Mouse (Mus musculus): ENCODE measurements around the gene Clic4.
"Not testable (repeated sequence)": the region's sequence is repeated elsewhere in the genome, so short reads cannot be mapped to it uniquely, and the experiment has no call there.

Gene Clic4

GRCm38 (mm10) chr4:135190364-135190763 lies 82.2 kb downstream of the Clic4 start:
- DNase-seq (ENCODE audit: low spot score in 2 of 2), result no peak

DNA sequence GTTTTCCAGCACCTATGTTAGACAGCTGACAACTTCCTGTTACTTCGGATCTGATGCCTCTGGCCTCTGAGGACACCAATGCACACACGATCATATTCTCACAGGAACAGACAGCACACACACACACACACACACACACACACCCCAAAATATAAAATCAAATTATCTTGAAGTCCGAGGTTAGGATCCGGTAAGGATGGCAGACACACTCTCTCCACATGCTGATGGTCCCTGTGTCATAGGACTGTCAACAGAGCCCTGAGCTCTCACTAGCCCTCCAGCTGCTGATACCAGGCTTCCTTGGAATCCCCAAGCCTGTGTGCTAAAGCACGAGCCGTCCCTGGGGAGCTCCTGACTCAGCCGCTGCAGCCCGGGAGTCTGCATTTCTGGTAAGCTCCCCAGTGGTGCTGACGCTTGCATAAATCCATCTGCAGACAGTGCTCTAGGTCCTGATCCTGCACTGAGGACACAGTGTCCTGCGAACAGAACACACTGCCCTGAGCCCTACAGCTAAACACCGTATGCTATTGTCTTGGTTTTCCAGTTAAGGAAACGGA lies 83.1 kb downstream of the Clic4 start:
- DNase-seq (ENCODE audit: low spot score in 2 of 2), result no peak

GRCm38 (mm10) chr4:135184277-135184676 lies 88.3 kb downstream of the Clic4 start:
- not testable (repeated sequence) for DNase-seq (ENCODE audit: low spot score in 2 of 2)

GRCm38 (mm10) chr4:135181819-135182218 lies 90.8 kb downstream of the Clic4 start:
- no peak for DNase-seq (ENCODE audit: low spot score in 2 of 2)

DNA sequence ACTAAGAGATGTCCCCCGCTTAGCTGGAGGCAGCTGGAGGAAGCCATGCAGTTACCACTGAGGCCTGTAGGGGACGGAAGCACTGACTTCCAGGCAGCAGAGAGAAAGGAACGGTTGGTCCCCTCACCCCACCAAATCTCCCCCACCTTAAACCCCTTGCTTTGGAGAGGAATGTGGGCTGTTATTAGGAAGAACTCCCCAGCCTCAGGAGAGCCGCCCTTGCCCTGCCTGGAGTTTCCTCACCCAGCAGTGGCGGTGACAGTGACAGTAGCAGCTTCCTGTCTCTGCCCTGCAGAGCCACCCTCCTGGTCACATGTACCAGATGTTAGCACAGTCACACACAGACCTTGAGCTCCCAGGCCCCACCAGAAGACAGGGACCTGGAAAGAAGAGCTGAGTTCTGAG lies 93.5 kb downstream of the Clic4 start:
- DNase-seq (ENCODE audit: low spot score in 2 of 2), result no peak

DNA sequence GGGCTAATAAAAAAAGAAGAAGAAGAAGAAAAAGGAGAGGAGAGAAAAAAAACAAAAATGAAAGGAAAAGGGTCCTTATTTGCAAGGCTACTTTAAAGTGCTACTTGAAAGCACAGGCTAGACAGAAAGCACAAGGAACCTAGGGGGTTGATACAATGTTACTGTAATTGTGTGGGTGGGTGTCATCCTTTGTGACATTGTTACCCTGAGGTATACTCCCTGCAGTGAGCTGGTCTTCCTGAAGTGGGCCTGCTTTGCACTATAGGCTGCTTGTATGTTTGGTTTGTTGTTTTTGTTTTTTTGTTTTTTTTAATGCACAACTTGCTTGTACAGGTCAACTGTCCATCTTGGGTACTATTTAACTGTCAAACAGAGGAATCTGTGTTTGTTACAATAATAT lies 95.0 kb downstream of the Clic4 start:
- no peak for DNase-seq (ENCODE audit: low spot score in 2 of 2)

GRCm38 (mm10) chr4:135175406-135176120 lies 97.1 kb downstream of the Clic4 start:
- DNase-seq (ENCODE audit: low spot score in 2 of 2), result no peak

- DNase-seq (ENCODE audit: low spot score in 2 of 2), result no peak
Observed at GRCm38 (mm10) chr4:135171304-135171875, 101.2 kb downstream of the Clic4 start.

DNA sequence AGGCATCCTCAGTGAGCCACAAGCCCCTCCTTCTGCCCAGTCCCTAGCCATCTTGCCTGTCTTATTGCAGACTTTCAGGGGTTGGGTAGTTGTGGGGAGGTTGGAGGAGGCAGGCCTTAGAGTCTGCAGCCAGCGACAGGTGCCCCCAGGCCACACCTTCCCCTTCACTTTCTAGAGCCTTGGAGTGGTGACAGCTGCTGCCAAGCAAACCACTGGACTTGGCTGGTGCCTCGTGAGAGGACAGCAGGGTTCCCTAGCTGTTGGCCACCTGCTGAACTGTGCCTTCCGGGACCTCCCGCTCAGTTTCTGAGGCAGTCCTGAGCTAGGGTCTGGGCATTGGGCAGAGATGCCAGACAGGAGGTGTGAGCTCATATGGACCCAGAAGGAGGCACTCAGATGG lies 103.1 kb downstream of the Clic4 start:
- no peak for DNase-seq (ENCODE audit: low spot score in 2 of 2)

DNA sequence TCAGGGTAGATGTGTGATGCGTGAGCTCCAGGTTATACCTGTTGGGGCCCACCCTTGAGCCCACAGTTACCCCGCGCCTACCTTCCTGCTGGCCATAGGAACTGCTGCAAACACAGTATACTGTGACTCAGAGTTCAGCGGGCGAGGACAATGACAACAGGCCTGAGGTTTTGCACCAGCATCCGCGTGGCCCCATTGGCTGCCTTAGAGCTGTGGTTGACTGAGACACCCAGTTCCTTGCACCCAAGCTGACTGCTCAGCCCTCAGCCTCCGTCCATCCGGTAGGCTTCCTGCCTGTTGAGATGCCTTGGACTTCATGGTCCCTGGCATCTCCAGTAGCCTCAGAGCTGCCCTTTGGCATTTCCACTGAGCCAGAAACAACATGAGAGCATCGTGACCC lies 103.5 kb downstream of the Clic4 start:
- DNase-seq (ENCODE audit: low spot score in 2 of 2), result no peak

DNA sequence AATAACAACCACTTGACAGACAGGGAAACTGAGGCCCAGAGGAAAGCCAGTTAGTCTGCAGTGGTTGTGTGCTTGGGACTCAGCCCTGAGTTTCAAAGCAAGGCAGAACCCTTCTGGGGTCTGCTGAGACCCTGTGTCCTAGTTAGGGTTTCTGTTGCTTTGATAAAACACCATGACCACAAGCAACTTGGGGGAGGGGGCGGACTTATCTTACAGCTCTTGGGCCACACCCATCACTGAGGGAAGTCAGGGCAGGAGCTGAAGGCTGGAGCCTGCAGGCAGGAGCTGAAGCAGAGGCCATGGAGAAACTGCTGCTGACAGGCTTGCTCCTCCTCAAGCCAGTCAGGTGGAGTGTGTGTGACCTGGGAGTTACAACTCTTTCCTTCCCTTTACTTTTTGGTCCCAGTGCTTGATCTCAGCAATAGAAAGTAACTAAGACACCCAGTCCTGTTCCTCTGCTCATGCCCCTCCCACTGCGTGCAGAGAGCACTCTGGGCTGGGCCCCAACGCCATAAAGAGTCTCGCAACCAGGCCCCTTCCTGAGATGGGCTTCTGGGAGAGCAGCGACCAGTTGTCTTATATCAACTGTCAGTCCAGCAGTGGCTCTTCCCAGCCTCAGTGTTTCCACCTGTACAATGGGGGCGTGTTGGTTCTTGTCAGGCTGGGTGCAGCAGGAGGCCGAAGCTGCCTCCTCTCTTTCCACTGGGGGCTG lies 104.6 kb downstream of the Clic4 start:
- DNase-seq (ENCODE audit: low spot score in 2 of 2), result no peak

GRCm38 (mm10) chr4:135166413-135167225 lies 106.0 kb downstream of the Clic4 start:
- DNase-seq (ENCODE audit: low spot score in 2 of 2), result no peak

DNA sequence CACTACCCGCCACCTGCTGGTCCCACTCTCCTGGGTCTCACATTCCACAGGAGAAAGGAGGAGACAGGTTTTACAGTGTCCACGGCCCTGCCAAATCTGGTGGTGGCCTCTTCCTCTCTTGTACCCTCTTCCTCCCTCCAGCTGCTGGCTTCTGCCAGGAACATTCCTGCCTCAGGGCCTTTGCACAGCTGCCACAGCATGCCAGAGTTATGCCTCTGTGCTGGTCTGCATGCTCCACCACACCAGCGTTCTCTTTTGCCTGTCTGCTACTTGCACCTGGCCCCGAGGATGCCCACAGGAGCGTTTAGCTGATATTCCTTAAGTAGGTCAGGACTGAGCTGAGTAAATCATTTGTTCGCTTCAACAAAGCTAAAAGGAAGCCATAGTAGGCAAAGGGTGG lies 106.9 kb downstream of the Clic4 start:
- no peak for DNase-seq (ENCODE audit: low spot score in 2 of 2)
